Mouse (Mus musculus): ENCODE measurements at regions not wholly inside any gene's neighbourhood (a gene's known extent, or its start where the extent isn't known, plus 50 kb on each side); places are given as distances from the start of the nearest gene placed in this dataset.

DNA sequence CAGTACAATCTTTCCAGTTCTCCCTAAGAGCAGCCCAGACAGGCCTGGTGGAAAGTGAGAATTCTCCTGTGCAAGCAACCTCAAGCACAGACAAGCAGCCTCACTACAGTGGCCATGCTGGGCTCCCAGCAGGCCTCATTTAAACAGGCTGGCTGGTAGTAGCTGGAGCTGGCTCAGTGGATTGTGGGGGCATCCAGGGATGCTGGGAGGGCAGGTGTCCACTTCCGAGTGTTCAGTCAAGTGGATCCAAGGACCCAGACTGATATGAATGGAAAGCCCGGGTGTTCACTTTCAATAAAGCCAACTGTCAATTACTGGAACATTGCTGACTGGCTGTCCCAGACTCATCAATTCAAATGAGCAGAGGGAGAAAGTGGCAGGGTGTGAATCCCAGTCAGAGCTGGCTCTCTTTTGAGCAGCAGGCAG lies 77.2 kb upstream of the Cxcr4 start:
- DNase-seq: no peak

DNA sequence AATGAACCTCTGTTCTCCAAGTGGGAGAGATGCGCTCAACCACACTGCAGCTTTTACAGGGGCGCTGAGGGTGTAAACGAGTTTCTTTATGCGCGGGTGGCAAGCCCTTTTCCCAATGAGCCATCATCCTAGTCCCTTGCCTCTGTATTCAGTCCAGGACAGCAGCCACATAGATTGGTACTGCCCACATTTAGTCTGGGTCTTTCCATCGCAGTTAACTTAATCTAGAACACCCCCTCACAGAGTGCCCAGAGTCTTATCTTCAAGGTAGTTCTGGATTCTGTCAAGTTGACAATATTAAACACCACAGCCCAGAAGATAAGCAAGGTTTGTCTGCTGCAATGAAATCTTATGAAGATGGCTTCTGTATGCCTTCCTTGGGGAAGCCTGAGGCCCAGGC lies 76.6 kb upstream of the Cxcr4 start:
- no peak for DNase-seq

DNA sequence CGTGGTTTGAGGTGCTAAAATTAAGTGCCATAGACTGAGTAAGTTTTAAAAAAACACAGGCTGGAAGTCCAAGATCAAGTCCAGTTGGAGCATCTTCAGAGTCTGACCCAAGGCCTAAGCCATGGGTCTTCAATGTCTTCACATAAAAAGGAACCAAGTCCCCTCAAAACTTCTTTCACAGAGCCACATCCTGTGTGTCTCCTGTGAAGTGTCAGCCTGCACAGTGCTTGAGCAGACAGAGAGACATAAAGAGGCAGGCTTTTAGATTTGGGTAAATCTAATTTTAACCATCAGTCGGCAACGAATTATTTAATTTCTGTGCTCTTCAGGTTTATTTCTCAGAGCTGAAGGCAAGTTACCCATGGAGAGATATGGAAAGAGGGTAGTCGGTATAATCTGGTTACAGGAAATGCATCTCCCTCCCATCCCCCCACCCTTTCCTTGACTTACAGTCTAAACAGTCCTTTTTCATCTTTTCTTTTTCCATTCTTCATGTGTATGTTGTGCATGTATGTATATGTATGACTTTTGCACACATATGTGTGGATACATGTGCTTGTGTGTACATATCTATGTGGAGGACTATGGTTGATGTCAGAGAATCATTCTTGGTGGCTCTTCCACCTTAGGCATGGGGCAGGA lies 75.1 kb upstream of the Cxcr4 start:
- DNase-seq: no peak

DNA sequence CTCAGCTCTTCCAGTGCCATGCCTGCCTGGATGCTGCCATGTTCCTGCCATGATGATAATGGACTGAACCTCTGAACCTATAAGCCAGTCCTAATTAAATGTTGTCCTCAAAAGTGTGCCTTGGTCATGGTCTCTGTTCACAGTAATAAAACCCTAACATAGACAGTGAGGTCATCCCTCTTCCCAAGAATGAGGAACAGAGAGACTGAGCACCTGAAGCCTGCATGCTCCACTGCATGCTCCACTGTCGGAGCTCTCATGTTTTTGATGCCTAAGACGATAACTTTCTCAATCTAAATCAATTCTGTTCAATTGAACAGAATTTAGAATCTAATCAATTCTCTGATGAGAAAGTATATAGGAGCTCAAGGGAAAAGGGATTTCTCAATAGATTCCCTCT lies 71.1 kb upstream of the Cxcr4 start:
- no peak for DNase-seq

- DNase-seq: no peak
Observed at GRCm38 (mm10) chr1:128659857-128660256, 67.8 kb upstream of the Cxcr4 start.

DNA sequence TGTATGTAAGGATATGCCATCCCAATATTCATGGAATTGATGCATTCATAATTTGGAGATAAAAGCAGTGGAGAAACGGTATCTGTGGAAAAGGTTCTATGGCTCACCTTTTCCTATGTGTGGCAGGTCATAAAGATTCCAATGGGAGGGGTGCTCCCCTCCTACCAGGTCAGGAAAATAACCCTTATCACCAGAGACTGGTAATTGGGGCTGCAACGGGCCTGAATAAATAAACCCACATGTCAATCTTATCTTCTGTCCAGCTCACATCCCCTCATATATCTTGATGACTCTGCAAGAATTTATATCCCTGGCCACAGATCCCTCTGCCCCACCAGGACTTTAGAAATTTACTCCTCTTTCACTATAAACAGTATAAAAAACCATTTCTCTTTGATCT lies 66.7 kb upstream of the Cxcr4 start:
- no peak for DNase-seq

DNA sequence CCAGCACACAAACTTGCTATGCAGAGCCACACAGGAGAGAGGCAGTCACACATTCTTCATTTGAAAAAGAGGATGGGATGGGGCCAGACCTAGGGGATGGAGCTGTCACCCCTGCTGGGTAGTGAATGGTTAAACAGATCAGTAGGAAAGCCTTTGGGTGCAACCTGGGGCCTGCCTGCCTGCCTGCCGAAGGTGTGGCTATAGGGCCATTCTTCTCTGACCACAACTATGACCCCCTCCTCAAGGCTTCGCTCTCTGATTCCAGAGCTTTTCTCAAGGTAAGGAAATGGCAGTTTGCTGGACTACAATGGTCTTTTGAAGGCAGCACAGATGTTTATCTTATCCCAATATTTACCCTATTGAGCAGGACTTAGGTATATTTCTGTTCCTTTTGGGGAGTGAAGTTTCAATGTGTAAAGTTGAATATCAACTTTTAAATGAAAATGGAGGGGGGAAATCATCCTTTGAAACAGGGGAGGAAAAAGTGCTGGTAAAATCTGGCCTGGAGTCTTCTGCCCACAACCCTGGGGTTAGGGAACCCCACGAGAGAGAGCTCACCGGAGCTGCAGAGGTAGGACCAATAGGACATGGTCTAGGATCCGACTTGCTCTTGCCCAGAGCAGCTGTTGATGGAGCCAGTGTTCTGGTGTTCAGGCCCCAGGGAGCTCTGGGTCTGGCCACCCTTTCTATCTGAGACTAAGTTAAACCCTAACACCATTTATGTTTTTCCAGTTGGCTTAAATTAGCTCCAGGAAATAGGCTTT lies 62.2 kb upstream of the Cxcr4 start:
- no peak for DNase-seq

- no peak for DNase-seq
Observed at GRCm38 (mm10) chr1:128650596-128650995, 58.5 kb upstream of the Cxcr4 start.

DNA sequence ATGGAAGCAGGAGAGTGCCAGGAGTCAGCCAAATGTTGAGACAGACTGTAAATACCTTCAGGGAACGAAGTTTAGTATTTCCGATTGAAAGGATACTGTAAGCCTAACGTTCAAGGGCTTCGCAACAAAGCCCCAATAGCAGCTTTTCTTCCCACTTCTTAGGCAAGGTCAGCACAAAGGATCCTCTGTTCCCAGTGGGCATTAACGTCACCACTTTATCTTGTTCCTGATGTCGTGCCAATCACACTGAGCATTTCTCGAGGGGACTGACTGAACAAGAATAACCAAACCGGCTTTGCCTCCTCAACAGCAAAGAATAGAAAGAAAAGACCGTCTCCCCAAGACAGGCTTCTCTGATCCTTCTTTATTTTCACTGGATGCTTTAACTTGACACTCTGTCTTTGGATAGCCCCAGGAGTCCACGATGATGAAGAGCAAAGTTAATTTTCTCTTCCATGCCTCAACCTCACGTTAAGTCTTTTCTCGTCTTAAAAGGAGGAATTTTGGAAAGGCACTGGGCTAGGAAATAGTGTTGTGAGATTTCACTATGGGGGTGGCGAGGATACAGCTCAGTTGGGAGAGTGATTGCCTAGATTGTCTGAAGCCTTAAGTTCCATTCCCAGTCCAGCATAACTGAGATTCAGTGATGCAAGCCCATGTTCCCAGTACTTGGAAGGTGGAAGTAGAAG lies 57.5 kb upstream of the Cxcr4 start:
- DNase-seq: no peak

DNA sequence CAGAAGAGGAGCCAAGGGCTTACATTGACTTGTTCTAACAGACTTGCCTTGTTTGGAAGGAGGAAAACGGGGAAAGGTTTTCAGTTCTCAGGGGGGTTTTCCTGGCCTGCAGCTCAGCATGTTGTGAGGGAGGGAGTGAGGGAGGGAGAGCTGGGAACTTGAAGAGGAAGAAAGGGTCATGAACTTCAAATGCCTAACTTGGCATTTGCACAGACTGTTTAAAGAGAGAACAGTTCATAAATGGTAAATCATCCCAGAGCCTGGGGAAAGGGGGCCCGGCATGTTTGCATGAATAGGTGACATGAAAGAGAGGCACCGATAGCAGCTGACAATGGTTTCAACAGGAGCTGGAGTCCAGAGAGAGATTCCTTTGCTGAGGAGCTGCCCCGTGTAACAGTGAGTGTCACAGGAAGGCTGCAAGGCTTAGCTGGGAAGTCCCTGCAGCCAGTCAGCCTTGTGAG lies 51.3 kb upstream of the Cxcr4 start:
- no peak for DNase-seq

DNA sequence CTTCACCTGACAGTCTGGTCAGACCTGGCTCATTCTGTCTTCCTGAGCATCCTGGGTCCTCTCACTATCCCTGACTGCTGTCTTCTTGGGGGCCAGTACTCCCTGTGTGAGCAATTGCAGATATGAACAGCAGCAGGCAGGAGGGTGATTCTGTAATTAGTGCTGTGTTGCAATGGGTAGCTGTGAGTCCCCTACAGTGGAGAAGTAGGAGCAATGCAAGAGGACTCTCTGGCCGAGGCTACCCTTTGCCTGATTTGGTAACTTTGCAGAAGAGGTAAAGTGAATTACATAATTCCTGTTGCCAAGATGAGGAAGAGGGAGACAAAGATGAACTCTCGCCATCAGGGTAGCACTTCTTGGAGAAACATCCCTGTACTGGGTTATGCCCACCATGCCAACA lies 50.1 kb upstream of the Cxcr4 start:
- DNase-seq: no peak

Measured in liver (tissue).